Mouse (Mus musculus) frontal cortex, postnatal 36 days (tissue): Measurements from ENCODE around the gene Riox2.
"Not testable (repeated sequence)": the region's sequence is repeated elsewhere in the genome, so short reads cannot be mapped to it uniquely, and the experiment has no call there.

Experiments
- DNase-seq, 2 experiments: peaks; one replicate each; pipeline ENCODE4 v3.0.0; 2022; ENCODE audit warnings: low spot score in 2 of 2

Gene Riox2

DNA sequence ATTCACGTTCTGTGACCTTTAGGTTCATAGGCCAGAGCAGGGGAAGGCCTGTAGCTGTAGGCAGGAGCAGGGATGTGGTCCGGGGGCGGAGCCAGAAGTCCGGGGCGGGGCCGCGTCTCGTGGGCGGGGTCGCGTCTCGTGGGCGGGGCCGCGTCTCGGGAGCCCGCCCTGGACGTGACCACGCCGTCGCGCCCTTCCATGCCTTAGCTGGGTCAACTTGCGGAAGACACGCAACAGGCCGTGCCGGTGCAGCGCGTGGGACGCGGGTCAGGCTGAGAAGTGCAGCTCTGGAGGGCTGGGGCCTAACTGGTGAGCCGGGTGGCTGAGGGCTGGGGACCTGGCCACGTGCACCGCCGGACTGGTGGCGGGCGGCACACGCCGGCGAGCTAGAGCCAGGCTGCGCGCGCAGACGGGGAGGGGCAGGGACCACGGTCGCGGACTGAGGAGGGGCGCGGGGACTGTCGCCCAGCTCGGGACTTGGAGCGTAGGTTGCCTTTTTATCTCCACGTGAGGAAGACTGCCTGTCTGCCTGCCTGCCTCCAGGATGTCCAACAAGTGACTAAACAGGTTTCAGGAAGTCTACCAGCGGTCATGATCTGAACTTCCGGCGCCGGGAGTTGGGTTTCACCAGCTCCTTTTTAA is at the start of gene Riox2:
Riox2 (plus strand) TSS at position 139 of the 642 bp plus-strand sequence.
- peak; percentile 73 to 77 for DNase-seq

GRCm38 (mm10) chr16:59427960-59428359 is 43.6 kb upstream of the Riox2 start:
- DNase-seq = no peak

DNA sequence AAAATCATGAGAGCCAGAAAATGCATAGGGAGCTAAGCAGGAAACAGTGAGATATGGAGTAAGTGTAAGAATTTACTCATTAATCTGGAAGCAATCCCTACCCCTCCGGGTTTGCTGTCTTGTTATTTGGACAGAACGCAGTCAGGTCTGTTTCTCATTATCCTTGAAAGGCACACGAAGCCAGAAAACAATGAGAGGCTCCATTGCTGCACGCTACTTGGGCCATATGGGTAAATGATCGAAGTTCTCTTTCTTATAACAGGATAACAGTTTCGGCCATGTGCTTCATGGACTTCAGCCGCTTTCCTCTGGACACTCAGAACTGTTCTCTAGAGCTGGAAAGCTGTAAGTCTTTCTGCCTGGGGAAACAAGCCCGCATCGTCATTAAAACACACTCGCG is 38.4 kb upstream of the Riox2 start:
- no peak for DNase-seq

GRCm38 (mm10) chr16:59444880-59445559 is 26.6 kb upstream of the Riox2 start:
- DNase-seq = no peak

DNA sequence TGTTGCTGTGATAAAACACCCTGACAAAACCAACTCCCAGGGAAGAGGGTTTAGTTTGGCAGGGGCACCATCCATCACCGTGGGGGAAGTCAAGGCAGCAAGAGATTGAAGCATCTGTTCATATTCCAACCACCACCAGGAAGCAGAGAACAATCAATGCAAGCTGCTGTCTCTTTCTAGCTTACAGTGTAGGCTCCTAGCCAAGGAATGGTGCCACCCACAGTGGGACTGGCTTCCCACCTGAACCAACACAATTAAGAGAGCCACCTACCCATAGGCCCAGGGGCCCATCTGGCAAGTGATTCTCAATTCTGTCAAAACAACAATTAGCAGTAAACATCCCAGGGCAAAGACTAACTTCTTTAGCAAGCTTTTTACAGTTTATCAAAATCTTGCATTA is 23.4 kb upstream of the Riox2 start:
- no peak for DNase-seq

GRCm38 (mm10) chr16:59449092-59449491 is 22.5 kb upstream of the Riox2 start:
- no peak for DNase-seq

DNA sequence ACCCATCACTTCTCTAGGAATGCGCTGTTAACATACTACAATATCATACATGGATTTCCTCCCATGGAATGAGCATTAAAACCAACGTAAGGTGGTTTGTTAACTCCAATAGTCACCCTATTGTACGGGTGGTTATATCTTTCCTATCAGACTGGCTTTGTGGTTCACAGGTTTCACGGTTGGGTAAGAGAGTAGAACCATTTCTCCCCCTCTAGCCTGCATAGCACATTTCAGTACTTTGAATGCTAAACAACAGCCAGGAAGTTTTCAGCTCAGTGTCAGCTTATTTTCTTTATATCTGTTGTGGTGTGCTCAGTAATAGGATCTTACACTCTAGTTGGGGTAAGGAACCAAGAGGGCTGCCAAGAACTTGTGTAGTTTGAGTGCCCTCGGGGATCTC is 19.8 kb upstream of the Riox2 start:
- no peak for DNase-seq

DNA sequence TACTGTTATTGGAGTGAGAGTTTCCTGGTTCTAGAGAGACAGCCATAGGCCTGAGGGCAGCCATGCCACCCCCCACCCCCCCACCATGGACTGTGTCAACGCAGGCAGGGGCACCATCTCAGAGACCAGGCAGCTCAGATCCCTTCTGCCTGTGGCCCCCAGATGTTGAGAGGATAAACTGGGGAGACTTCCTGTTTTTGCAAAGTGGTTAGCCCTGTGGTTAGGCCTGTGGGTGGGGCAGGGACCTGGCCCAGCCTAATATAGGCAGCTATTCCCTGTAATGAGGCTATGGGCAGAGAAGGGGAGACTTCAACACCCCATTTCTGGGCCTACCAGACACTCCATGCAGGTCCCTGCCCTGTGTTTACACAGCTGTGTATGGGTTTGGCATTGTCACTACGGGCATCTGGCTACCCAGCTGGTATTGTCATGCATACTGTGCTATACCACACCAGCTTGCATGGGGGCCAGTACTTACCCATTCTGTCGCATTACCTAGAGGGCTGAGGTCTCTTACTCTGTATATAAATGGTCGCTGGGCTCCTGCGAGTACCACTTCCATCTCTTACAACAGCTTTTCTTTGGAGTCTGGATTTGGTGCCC is 12.2 kb upstream of the Riox2 start:
- DNase-seq = not testable (repeated sequence)

- DNase-seq = no peak
These were observed 8.0 kb upstream of the Riox2 start for GRCm38 (mm10) chr16:59463567-59463966.

DNA sequence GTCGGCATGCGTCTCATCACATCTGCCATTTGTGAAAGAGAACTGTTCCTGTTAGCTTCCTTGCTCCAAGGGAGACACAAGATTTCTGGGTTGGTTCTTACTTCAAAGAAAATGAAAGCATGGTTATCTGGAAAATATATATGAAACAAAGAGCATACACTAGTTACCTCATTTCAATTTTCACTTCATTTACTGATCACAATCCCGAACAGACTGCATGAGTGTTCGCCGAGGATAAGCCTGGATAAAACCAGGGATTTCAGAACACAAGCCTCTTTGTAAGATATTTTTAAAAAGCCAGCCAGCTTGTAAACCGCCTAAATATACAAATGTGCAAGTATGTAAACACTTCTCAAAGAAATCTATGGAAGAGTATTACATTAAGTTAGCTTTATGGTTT is 7.6 kb upstream of the Riox2 start:
- DNase-seq = no peak

DNA sequence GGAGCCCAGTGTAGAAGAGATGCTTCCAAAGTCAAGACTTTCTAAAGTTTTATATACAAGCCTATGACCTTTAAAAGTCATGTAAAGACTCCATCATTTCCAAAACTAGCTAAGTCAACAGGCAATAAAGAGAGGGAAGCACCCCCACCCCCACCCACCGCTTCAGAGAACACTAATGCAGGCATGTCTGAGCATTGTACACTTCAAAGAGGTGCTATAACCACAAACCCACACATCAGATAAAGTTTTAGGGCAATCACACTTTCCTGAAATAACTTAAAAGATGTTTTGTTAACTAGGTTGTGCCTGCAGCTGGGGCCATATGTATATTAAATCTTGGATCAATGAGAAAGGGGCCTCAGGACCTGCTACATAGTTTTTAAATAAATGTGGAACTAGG is 1.7 kb upstream of the Riox2 start:
- DNase-seq = no peak

GRCm38 (mm10) chr16:59472546-59472945 is 971 bp downstream of the Riox2 start:
- no peak for DNase-seq

DNA sequence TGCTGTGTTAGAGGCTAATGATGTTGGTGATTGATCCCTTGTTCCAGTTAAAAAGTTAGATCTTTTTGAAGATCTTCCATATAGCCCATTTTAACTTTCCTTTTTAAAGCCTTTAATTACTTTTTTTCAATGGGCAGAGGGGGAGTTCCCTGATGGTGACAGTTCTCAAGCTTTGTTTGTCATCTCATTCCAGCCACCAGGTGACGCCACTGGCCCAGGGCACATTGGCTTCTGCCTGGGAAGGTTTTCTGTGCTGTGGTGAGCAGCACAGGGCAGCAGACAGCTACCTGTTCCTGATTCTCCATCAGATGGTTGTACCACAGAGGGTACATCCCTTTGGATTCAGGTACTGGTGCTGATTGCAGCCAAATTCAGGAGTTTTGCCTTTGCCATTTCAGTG is 3.2 kb downstream of the Riox2 start:
- peak; percentile 60 to 62 for DNase-seq

GRCm38 (mm10) chr16:59477955-59478354 is 6.4 kb downstream of the Riox2 start:
- DNase-seq = no peak

- no peak for DNase-seq
These were observed 15.7 kb downstream of the Riox2 start for GRCm38 (mm10) chr16:59487239-59487638.

GRCm38 (mm10) chr16:59487975-59488548 is 16.5 kb downstream of the Riox2 start:
- no peak for DNase-seq

DNA sequence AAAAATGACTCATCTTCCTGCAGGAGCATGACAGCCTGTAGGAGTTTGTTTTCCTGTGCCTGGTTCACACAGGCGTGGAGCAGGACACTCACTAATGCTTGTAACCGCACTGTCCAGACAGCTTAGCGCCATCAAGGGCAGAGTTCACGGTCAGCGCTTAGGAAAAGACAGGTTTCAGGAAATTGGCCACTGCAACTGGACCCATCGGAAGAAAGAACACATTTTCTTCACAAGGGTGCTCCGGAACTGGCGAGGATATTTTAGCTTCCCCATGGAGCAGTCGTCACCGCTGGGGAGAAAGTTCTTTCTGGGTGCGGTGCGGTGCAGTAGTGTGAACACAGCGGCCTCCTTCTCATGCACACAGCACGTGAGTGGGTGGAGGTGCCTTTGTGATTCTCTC is 21.6 kb downstream of the Riox2 start:
- DNase-seq = no peak

- no peak for DNase-seq
These were observed 26.4 kb downstream of the Riox2 start for GRCm38 (mm10) chr16:59497947-59498346.

DNA sequence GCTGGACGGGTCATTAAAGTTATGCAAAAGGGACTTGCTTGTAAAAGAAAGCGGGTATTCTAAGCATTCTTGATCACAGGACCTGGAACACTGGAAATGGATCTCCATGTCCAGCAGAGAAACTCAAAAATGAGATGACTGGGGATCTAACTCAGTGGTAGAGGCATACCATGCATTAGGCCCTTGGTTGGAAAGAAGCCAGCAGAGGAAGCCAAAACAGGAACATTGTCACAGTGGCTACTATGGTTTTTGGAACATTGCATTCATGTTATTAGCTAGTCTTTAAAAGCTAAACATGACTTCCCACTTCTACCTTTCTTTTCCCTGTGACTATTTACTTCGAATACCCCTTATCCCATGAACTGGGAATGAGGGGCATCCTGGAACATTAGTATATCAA is 27.6 kb downstream of the Riox2 start:
- no peak for DNase-seq

DNA sequence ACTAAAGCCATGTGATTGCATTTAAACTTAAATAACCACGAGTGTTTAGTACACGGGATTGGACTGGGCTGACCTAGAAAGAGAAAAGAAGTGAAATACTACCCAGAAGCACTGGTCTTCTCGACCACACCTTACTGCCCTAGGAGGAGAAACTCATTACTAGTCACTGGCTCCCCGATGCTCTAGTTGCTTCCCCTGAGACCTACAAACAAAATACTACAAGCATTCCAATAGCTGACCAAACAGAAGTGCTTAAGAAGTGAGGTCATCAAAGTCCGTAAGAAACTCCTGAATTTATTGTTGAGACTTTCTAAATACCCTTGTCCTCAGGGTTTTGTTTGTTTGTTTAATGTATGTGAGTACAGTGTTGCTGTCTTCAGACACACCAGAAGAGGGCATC is 38.3 kb downstream of the Riox2 start:
- no peak for DNase-seq

GRCm38 (mm10) chr16:59515169-59515568 is 43.6 kb downstream of the Riox2 start:
- DNase-seq = no peak

- DNase-seq = no peak
These were observed 45.4 kb downstream of the Riox2 start for GRCm38 (mm10) chr16:59516965-59517364.
